Mouse (Mus musculus): ENCODE results near the gene Adgrf4.

DNA sequence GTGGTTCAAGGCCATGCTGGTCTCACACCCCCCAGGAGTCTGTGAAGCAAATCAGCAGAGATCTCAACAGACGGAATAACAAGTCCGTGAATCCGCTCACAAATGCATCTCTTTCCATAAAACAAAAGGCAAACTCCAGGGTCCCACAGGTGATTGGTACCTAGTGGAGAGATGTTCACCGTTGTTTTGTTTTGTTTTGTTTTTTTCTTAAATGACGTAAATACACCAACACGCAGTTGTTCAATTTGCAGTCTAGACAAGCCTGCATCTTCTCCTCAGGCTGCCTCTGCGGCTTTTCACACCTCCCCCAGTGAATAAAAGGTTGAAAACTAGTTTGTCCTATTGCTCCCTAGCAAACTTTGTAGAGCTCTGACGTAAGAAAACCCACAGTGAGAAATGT is 80.8 kb downstream of the Adgrf4 start, which contains the start of gene Opn5:
- TF ChIP-seq GATA1 (IDR thresholded peaks at IDR 0.05; ENCODE audit: low read length): no peak
- no peak for TF ChIP-seq TAL1 (IDR thresholded peaks at IDR 0.05; ENCODE audit: low read length)

Data from erythroblast, embryonic 14.5 days (primary cell).